Mouse (Mus musculus): ENCODE measurements at regions not wholly inside any gene's neighbourhood (a gene's known extent, or its start where the extent isn't known, plus 50 kb on each side); places are given as distances from the start of the nearest gene placed in this dataset.

DNA sequence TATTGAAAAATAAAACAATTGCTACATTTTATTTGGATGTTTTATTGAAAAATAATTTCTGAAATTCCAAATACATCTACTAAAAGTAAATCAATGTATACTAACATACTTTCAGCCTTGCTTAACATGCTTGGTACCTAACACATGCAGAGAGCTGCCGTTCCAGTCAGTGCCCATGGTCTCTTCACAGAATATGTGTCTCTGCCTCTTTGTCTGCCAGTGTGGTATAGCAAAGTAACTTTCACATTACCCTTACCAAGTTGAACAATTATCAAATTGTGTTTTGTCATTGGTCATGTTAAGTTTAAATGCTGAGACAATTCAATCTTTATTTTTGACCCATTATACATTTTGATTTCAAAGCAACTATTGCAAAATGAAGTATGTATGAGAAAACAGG is 1159.2 kb upstream of the Foxg1 start:
- Histone ChIP-seq H3K4me1 (ENCODE audit: control insufficient read depth in 1 of 2, insufficient read depth in 2 of 2, low read length in 2 of 2) (no peaks in the 10 kb centered on the region), H3K27ac (ENCODE audit: control insufficient read depth, low read depth, low read length) (no peak overlapping the region), H3K27me3 (ENCODE audit: control insufficient read depth in 1 of 2, insufficient read depth in 2 of 2, low read length in 2 of 2) (no peaks in the 10 kb centered on the region), H3K36me3 (ENCODE audit: control insufficient read depth in 1 of 2, insufficient read depth in 2 of 2, low read length in 2 of 2) (no peaks in the 10 kb centered on the region), H3K9ac (ENCODE audit: control insufficient read depth, low read depth, low read length, poor library complexity, severe bottlenecking) (no peak overlapping the region), H3K79me2 (ENCODE audit: control insufficient read depth, insufficient read depth, low read length, poor library complexity) (no peaks in the 10 kb centered on the region), H3K9me3 (replicated peaks; ENCODE audit: insufficient read depth, low read length) (no peaks in the 10 kb centered on the region), H3K4me3 (ENCODE audit: control insufficient read depth in 1 of 2, insufficient read depth in 1 of 2, low read depth in 2 of 2, low read length in 2 of 2) (no peak overlapping the region)
- no peak for TF ChIP-seq GABPA (IDR thresholded peaks at IDR 0.05; ENCODE audit: low read depth, low read length)
- no peak for TF ChIP-seq BHLHE40 (IDR thresholded peaks at IDR 0.05; ENCODE audit: borderline replicate concordance, low read depth, low read length)
- TF ChIP-seq RAD21 (IDR thresholded peaks at IDR 0.05; ENCODE audit: low read depth, low read length): no peak
- no peak for TF ChIP-seq ZC3H11A (IDR thresholded peaks at IDR 0.05; ENCODE audit: low read depth, low read length)
- TF ChIP-seq USF2 (IDR thresholded peaks at IDR 0.05; ENCODE audit: borderline replicate concordance in 1 of 2, insufficient read depth in 1 of 2, low read depth in 1 of 2, low read length in 2 of 2): no peak
- no peak for TF ChIP-seq GATA1 (IDR thresholded peaks at IDR 0.05; ENCODE audit: low read depth, low read length)
- TF ChIP-seq EP300 (IDR thresholded peaks at IDR 0.05; ENCODE audit: low read depth in 1 of 2, low read length in 2 of 2): no peak
- no peak for TF ChIP-seq RCOR1 (IDR thresholded peaks at IDR 0.05; ENCODE audit: low read depth, low read length)
- no peak for TF ChIP-seq ZNF384 (IDR thresholded peaks at IDR 0.05; ENCODE audit: low read depth, low read length)
- no peak for TF ChIP-seq SIN3A (IDR thresholded peaks at IDR 0.05; ENCODE audit: low read length)
- TF ChIP-seq TCF12 (IDR thresholded peaks at IDR 0.05; ENCODE audit: low read depth, low read length): no peak
- TF ChIP-seq ELF1 (IDR thresholded peaks at IDR 0.05; ENCODE audit: low read depth, low read length): no peak
- no peak for TF ChIP-seq CTCF (IDR thresholded peaks at IDR 0.05 in 2 of 3, conservative IDR thresholded peaks at IDR 0.05 in 1 of 3; ENCODE audit: control insufficient read depth in 1 of 3, insufficient read depth in 1 of 3, low read depth in 2 of 3, low read length in 3 of 3, poor library complexity in 1 of 3, severe bottlenecking in 1 of 3)
- TF ChIP-seq TBP (IDR thresholded peaks at IDR 0.05; ENCODE audit: low read depth, low read length): no peak
- DNase-seq (ENCODE audit: low read depth, low spot score): no peak

DNA sequence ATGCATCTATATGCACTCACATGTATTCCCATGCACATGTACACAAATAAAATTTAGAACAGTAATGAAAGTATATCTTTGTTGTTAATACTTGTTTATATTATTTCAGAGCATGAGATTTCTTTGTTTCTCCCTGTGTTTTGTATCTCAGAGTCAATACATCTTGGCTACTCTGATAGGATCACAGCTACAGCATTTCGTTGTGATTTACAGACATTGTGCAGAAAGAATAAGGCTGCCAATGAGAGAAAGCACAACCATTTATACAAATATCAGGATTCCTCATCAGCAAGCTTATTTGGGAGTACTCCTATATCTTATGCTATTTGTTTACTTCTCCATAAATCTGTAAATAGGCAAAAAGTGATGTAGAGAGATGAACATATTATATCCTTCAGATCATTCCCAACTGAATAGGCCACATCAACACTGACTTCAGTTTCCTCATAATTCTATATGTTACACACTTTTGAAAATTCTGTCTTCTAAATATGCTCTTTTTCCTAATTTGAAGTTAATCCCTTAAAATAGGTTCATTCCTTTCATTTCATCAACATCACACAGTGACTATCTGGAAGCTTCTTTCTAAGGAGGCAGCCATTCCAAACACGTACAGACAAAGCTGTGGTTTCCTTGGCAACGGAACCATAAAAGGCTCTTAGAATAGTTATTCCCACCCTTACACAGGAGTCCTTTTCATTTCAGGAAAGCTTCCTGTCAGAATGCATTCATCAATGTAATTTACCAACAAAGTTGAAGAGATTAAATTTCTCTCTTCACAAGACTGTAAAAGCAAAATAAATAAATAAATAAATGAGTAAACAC is 1160.3 kb upstream of the Foxg1 start:
- no peak overlapping the region for H3K4me3 ChIP-seq (ENCODE audit: control insufficient read depth in 1 of 2, insufficient read depth in 1 of 2, low read depth in 2 of 2, low read length in 2 of 2)
- no peaks in the 10 kb centered on the region for H3K79me2 ChIP-seq (ENCODE audit: control insufficient read depth, insufficient read depth, low read length, poor library complexity)
- TF ChIP-seq GABPA (IDR thresholded peaks at IDR 0.05; ENCODE audit: low read depth, low read length) (no peak), MAZ (IDR thresholded peaks at IDR 0.05; ENCODE audit: low read depth, low read length) (no peak), ZNF384 (IDR thresholded peaks at IDR 0.05; ENCODE audit: low read depth, low read length) (no peak), E2F4 (IDR thresholded peaks at IDR 0.05; ENCODE audit: borderline replicate concordance, low read depth, low read length) (no peak)
- H3K9me3 ChIP-seq (replicated peaks; ENCODE audit: insufficient read depth, low read length): no peaks in the 10 kb centered on the region
- H3K9ac ChIP-seq (ENCODE audit: control insufficient read depth, low read depth, low read length, poor library complexity, severe bottlenecking): no peak overlapping the region
- no peak overlapping the region for H3K27ac ChIP-seq (ENCODE audit: control insufficient read depth, low read depth, low read length)
- H3K27me3 ChIP-seq (ENCODE audit: control insufficient read depth in 1 of 2, insufficient read depth in 2 of 2, low read length in 2 of 2): no peaks in the 10 kb centered on the region
- DNase-seq (ENCODE audit: low read depth, low spot score): no peak
- H3K4me1 ChIP-seq (ENCODE audit: control insufficient read depth in 1 of 2, insufficient read depth in 2 of 2, low read length in 2 of 2): no peaks in the 10 kb centered on the region
- H3K36me3 ChIP-seq (ENCODE audit: control insufficient read depth in 1 of 2, insufficient read depth in 2 of 2, low read length in 2 of 2): no peaks in the 10 kb centered on the region

Measured in MEL (cell line).